Mouse (Mus musculus): ENCODE measurements around the gene Cadm1.

- TF ChIP-seq MYC (IDR thresholded peaks at IDR 0.05; ENCODE audit: low read depth, low read length), result no peak
- no peak for TF ChIP-seq TAL1 (IDR thresholded peaks at IDR 0.05; ENCODE audit: low read length)
- TF ChIP-seq EP300 (IDR thresholded peaks at IDR 0.05; ENCODE audit: low read depth in 1 of 2, low read length in 2 of 2), result no peak
- TF ChIP-seq E2F4 (IDR thresholded peaks at IDR 0.05; ENCODE audit: borderline replicate concordance, low read depth, low read length), result no peak
- TF ChIP-seq MAFK (IDR thresholded peaks at IDR 0.05; ENCODE audit: borderline replicate concordance, low read depth, low read length), result no peak
- TF ChIP-seq POLR2AphosphoS2 (IDR thresholded peaks at IDR 0.05; ENCODE audit: low read length), result no peak
- no peak for TF ChIP-seq CTCF (IDR thresholded peaks at IDR 0.05 in 2 of 3, conservative IDR thresholded peaks at IDR 0.05 in 1 of 3; ENCODE audit: control insufficient read depth in 1 of 3, insufficient read depth in 1 of 3, low read depth in 2 of 3, low read length in 3 of 3, poor library complexity in 1 of 3, severe bottlenecking in 1 of 3)
- TF ChIP-seq POLR2A (IDR thresholded peaks at IDR 0.05; ENCODE audit: control insufficient read depth in 1 of 2, insufficient read depth in 1 of 2, low read depth in 1 of 2, low read length in 2 of 2, poor library complexity in 1 of 2), result no peak
- TF ChIP-seq CHD2 (IDR thresholded peaks at IDR 0.05; ENCODE audit: low read length), result no peak
- no peak for TF ChIP-seq USF1 (IDR thresholded peaks at IDR 0.05; ENCODE audit: low read depth, low read length)
- no peak for TF ChIP-seq TBP (IDR thresholded peaks at IDR 0.05; ENCODE audit: low read depth, low read length)
- no peak for TF ChIP-seq TCF12 (IDR thresholded peaks at IDR 0.05; ENCODE audit: low read depth, low read length)
Measured at GRCm38 (mm10) chr9:47608921-47609320, 78.9 kb downstream of the Cadm1 start.
